Mouse (Mus musculus) erythroblast, embryonic 14.5 days (primary cell): ENCODE data around the gene Klc4.

Source experiments
- GATA1 ChIP-seq: IDR thresholded peaks from 2 replicates; pipeline ENCODE4 v1.6.1; 2012; ENCODE audit warnings: low read length, inconsistent platforms, mixed read lengths
- TAL1 ChIP-seq: IDR thresholded peaks from 3 replicates; pipeline ENCODE4 v1.6.1; 2012; ENCODE audit warnings: low read length, inconsistent platforms, mixed read lengths

DNA sequence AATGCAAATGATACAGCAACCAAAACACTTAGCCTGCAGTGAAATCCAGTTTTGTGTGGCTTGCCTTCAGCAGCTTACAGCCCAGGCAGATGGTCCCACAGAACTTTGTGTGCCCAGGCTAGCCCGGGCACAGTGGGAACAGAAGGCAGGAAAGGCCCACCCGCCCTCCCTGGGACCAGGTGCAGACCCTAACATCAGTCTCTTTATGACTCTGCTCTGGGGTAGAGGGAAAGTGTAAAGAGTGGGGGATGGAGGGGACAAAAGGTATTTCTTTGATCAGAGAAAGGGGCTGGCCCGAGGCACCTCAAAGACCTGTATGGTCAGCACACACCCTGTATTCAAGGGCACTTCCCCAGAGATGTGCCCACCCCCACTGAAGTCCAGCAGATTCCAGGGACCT, 32.6 kb downstream of the Klc4 start:
- TF ChIP-seq GATA1 (no peak), TAL1 (no peak)
